Mouse (Mus musculus) MEL-GATA-1-ER (cell line): ENCODE measurements around the gene Stoml3.

Experiments
- DNase-seq: peaks from one replicate; pipeline ENCODE4 v3.0.0-alpha.2; 2012; ENCODE audit warnings: low read depth; ENCODE audit errors: extremely low read depth

Gene Stoml3

GRCm38 (mm10) chr3:53488353-53488752 lies at the start of gene Stoml3:
Stoml3 (plus strand) TSS chr3:53488653.
- DNase-seq = no peak

GRCm38 (mm10) chr3:53445540-53445939 lies 42.9 kb upstream of the Stoml3 start:
- DNase-seq = no peak

- no peak for DNase-seq
Measured at GRCm38 (mm10) chr3:53446801-53447200, 41.7 kb upstream of the Stoml3 start.

GRCm38 (mm10) chr3:53448208-53448607 lies 40.2 kb upstream of the Stoml3 start:
- DNase-seq = peak; percentile 69

- DNase-seq = no peak
Measured at GRCm38 (mm10) chr3:53450666-53451065, 37.8 kb upstream of the Stoml3 start.

- no peak for DNase-seq
Measured at GRCm38 (mm10) chr3:53452351-53452750, 36.1 kb upstream of the Stoml3 start.

GRCm38 (mm10) chr3:53453346-53453745 lies 35.1 kb upstream of the Stoml3 start:
- no peak for DNase-seq

GRCm38 (mm10) chr3:53454005-53454404 lies 34.4 kb upstream of the Stoml3 start:
- DNase-seq = no peak

- no peak for DNase-seq
Measured at GRCm38 (mm10) chr3:53454561-53454960, 33.9 kb upstream of the Stoml3 start.

GRCm38 (mm10) chr3:53454984-53455383 lies 33.5 kb upstream of the Stoml3 start:
- no peak for DNase-seq

GRCm38 (mm10) chr3:53457750-53458149 lies 30.7 kb upstream of the Stoml3 start:
- no peak for DNase-seq

- peak; percentile 32 for DNase-seq
Measured at GRCm38 (mm10) chr3:53460106-53460505, 28.3 kb upstream of the Stoml3 start.

GRCm38 (mm10) chr3:53462701-53463045 lies 25.8 kb upstream of the Stoml3 start:
- DNase-seq = no peak

GRCm38 (mm10) chr3:53463046-53463764 lies 25.2 kb upstream of the Stoml3 start, which contains the start of the genes Nhlrc3 and Proser1:
Nhlrc3 (minus strand) TSS chr3:53463332.
Proser1 (plus strand) TSS chr3:53463666.
- DNase-seq = peak; percentile 88

GRCm38 (mm10) chr3:53463765-53464114 lies 24.7 kb upstream of the Stoml3 start:
- DNase-seq = peak; percentile 11

GRCm38 (mm10) chr3:53464146-53464698 lies 24.2 kb upstream of the Stoml3 start:
- peak; percentile 40 for DNase-seq

- peak; percentile 13 for DNase-seq
Measured at GRCm38 (mm10) chr3:53465330-53465729, 23.1 kb upstream of the Stoml3 start.

GRCm38 (mm10) chr3:53466481-53466880 lies 22.0 kb upstream of the Stoml3 start:
- peak; percentile 41 for DNase-seq

GRCm38 (mm10) chr3:53467356-53467755 lies 21.1 kb upstream of the Stoml3 start:
- DNase-seq = no peak

GRCm38 (mm10) chr3:53469650-53470049 lies 18.8 kb upstream of the Stoml3 start:
- no peak for DNase-seq

- no peak for DNase-seq
Measured at GRCm38 (mm10) chr3:53472061-53472460, 16.4 kb upstream of the Stoml3 start.

- DNase-seq = no peak
Measured at GRCm38 (mm10) chr3:53474179-53474578, 14.3 kb upstream of the Stoml3 start.

- DNase-seq = no peak
Measured at GRCm38 (mm10) chr3:53475889-53476288, 12.6 kb upstream of the Stoml3 start.
